ENCODE assay signal across 16 mouse cellular contexts in genomic region chr2:158833221-158833620, GRCm38 (mm10). TPM values are rescaled to one million over a fixed set of nuclear protein-coding genes. Genes with fewer than 3 reads are reported as not detected.
A peak's percentile ranks its signal among the peaks of the same experiment; 100 is the strongest.
DNase-seq lines count a peak whose midpoint lies in the region; ATAC-seq and TF ChIP-seq lines count a peak whose summit lies in the region.
"Had no signal": no experiment of that assay in that cellular context is flagged by ENCODE, and none has a peak within 500 bp of the region (broad histone marks: within the 10 kb centered on the region; RNA-seq: fewer than 3 reads in every experiment).

No protein-coding gene starts in this region.

- H3K27ac ChIP-seq in forebrain, postnatal 0 days (ENCODE audit: low read depth, low read length): 0 out of 2 replicates have a peak overlapping the region, but pooled peaks have one; percentile 23
- no peak overlapping the region for H3K27ac ChIP-seq in forebrain, embryonic 10.5 days
- H3K27ac ChIP-seq in hindbrain, embryonic 13.5 days: peak overlapping the region; percentile 30; the same call in 1 of the 2 replicates
- no peak overlapping the region for H3K27ac ChIP-seq in hindbrain, embryonic 12.5 days
- H3K27ac ChIP-seq in hindbrain, embryonic 14.5 days: peak overlapping the region; percentile 61; the same call in 1 of the 2 replicates
- H3K27ac ChIP-seq in midbrain, postnatal 0 days (ENCODE audit: low read depth, low read length): peak overlapping the region; percentile 59; the same call in 1 of the 2 replicates
- H3K27ac ChIP-seq: forebrain, embryonic 13.5 days; kidney, embryonic 15.5 days; limb, embryonic 13.5 days had no signal

- H3K9me3 ChIP-seq in forebrain, postnatal 0 days (ENCODE audit: low read length): no peaks in the 10 kb centered on the region
- H3K9me3 ChIP-seq in forebrain, embryonic 10.5 days: no peaks in the 10 kb centered on the region
- H3K9me3 ChIP-seq in hindbrain, embryonic 13.5 days: no peaks in the 10 kb centered on the region
- no peaks in the 10 kb centered on the region for H3K9me3 ChIP-seq in hindbrain, embryonic 12.5 days (replicated peaks)
- no peaks in the 10 kb centered on the region for H3K9me3 ChIP-seq in hindbrain, embryonic 14.5 days (ENCODE audit: control insufficient read depth, low read length)
- H3K9me3 ChIP-seq in midbrain, postnatal 0 days (ENCODE audit: low read length): no peaks in the 10 kb centered on the region
- H3K9me3 ChIP-seq: forebrain, embryonic 13.5 days; kidney, embryonic 15.5 days; limb, embryonic 13.5 days had no signal

- TF ChIP-seq CTCF in forebrain, postnatal 0 days (IDR thresholded peaks at IDR 0.05; ENCODE audit: low read depth): no peak
- TF ChIP-seq CTCF in midbrain, postnatal 0 days (IDR thresholded peaks at IDR 0.05): no peak

- H3K36me3 ChIP-seq in forebrain, postnatal 0 days (ENCODE audit: insufficient read depth): peaks cover 68% of the 10 kb centered on the region
- H3K36me3 ChIP-seq in forebrain, embryonic 10.5 days (replicated peaks): peaks cover 98% of the 10 kb centered on the region
- peaks cover 68% of the 10 kb centered on the region for H3K36me3 ChIP-seq in hindbrain, embryonic 13.5 days
- H3K36me3 ChIP-seq in hindbrain, embryonic 12.5 days: peaks cover 61% of the 10 kb centered on the region
- peaks cover 56% of the 10 kb centered on the region for H3K36me3 ChIP-seq in hindbrain, embryonic 14.5 days (replicated peaks; ENCODE audit: control insufficient read depth, insufficient read depth)
- peaks cover 26% of the 10 kb centered on the region for H3K36me3 ChIP-seq in midbrain, postnatal 0 days (ENCODE audit: insufficient read depth, low read length)

- H3K4me2 ChIP-seq in forebrain, postnatal 0 days (ENCODE audit: low read depth): no peak overlapping the region
- H3K4me2 ChIP-seq in hindbrain, embryonic 13.5 days: no peak overlapping the region
- H3K4me2 ChIP-seq in hindbrain, embryonic 12.5 days (replicated peaks): no peak overlapping the region
- H3K4me2 ChIP-seq in hindbrain, embryonic 14.5 days (replicated peaks): no peak overlapping the region
- H3K4me2 ChIP-seq in midbrain, postnatal 0 days (ENCODE audit: low read depth, low read length, poor library complexity, severe bottlenecking): no peak overlapping the region
- H3K4me2 ChIP-seq: forebrain, embryonic 13.5 days; kidney, embryonic 15.5 days; limb, embryonic 13.5 days had no signal

- H3K4me3 ChIP-seq in forebrain, postnatal 0 days (ENCODE audit: low read depth, low read length): no peak overlapping the region
- no peak overlapping the region for H3K4me3 ChIP-seq in forebrain, embryonic 10.5 days
- H3K4me3 ChIP-seq in hindbrain, embryonic 13.5 days: no peak overlapping the region
- H3K4me3 ChIP-seq in hindbrain, embryonic 12.5 days: no peak overlapping the region
- no peak overlapping the region for H3K4me3 ChIP-seq in hindbrain, embryonic 14.5 days (replicated peaks; ENCODE audit: low read length)
- H3K4me3 ChIP-seq in midbrain, postnatal 0 days (ENCODE audit: low read depth, low read length): no peak overlapping the region
- H3K4me3 ChIP-seq: forebrain, embryonic 13.5 days; kidney, embryonic 15.5 days; layer of hippocampus, adult 2 months; limb, embryonic 13.5 days had no signal

- no peaks in the 10 kb centered on the region for H3K27me3 ChIP-seq in forebrain, postnatal 0 days (ENCODE audit: insufficient read depth, low read length)
- H3K27me3 ChIP-seq in forebrain, embryonic 10.5 days (ENCODE audit: poor library complexity, severe bottlenecking): no peaks in the 10 kb centered on the region
- no peaks in the 10 kb centered on the region for H3K27me3 ChIP-seq in hindbrain, embryonic 13.5 days
- no peaks in the 10 kb centered on the region for H3K27me3 ChIP-seq in hindbrain, embryonic 12.5 days
- no peaks in the 10 kb centered on the region for H3K27me3 ChIP-seq in hindbrain, embryonic 14.5 days (ENCODE audit: control insufficient read depth, insufficient read depth, low read length)
- no peaks in the 10 kb centered on the region for H3K27me3 ChIP-seq in midbrain, postnatal 0 days (ENCODE audit: insufficient read depth, low read length)
- H3K27me3 ChIP-seq: CH12.LX; forebrain, embryonic 13.5 days; kidney, embryonic 15.5 days; limb, embryonic 13.5 days had no signal

- ATAC-seq in forebrain, postnatal 0 days: peak; percentile 50
- no peak for ATAC-seq in hindbrain, embryonic 13.5 days (ENCODE audit: low FRiP score)
- ATAC-seq in hindbrain, embryonic 12.5 days (ENCODE audit: low FRiP score): no peak
- no peak for ATAC-seq in hindbrain, embryonic 14.5 days (ENCODE audit: low FRiP score)
- ATAC-seq in midbrain, postnatal 0 days (ENCODE audit: low FRiP score): peak; percentile 70
- ATAC-seq: forebrain, embryonic 13.5 days; inflammation-experienced regulatory T-cells, adult 6 months had no signal

- H3K4me1 ChIP-seq in forebrain, postnatal 0 days (ENCODE audit: insufficient read depth): peaks cover 3% of the 10 kb centered on the region; the same call in 1 of the 2 replicates
- peaks cover 5% of the 10 kb centered on the region; the same call in 1 of the 2 replicates for H3K4me1 ChIP-seq in forebrain, embryonic 10.5 days
- peaks cover 13% of the 10 kb centered on the region for H3K4me1 ChIP-seq in hindbrain, embryonic 13.5 days (replicated peaks)
- H3K4me1 ChIP-seq in hindbrain, embryonic 12.5 days: 0 out of 2 replicates have a peak, but pooled peaks cover 4% of the 10 kb centered on the region
- H3K4me1 ChIP-seq in hindbrain, embryonic 14.5 days (replicated peaks; ENCODE audit: control insufficient read depth, insufficient read depth, low read length): peaks cover 9% of the 10 kb centered on the region
- H3K4me1 ChIP-seq in midbrain, postnatal 0 days (ENCODE audit: insufficient read depth, low read length): peaks cover 6% of the 10 kb centered on the region; the same call in 1 of the 2 replicates
- H3K4me1 ChIP-seq: kidney, embryonic 15.5 days had no signal

- 80% methylated on average over 5 of the region's 5 CpGs for WGBS in forebrain, postnatal 0 days
- WGBS in forebrain, embryonic 10.5 days: 85% methylated on average over 5 of the region's 5 CpGs
- WGBS in hindbrain, embryonic 13.5 days: 61% methylated on average over 5 of the region's 5 CpGs
- 61% methylated on average over 5 of the region's 5 CpGs for WGBS in hindbrain, embryonic 12.5 days
- WGBS in hindbrain, embryonic 14.5 days: 56% methylated on average over 5 of the region's 5 CpGs
- 62% methylated on average over 5 of the region's 5 CpGs for WGBS in midbrain, postnatal 0 days

- no peak overlapping the region for H3K9ac ChIP-seq in forebrain, postnatal 0 days
- H3K9ac ChIP-seq in hindbrain, embryonic 13.5 days: no peak overlapping the region
- H3K9ac ChIP-seq in hindbrain, embryonic 12.5 days: no peak overlapping the region
- H3K9ac ChIP-seq in hindbrain, embryonic 14.5 days: no peak overlapping the region
- H3K9ac ChIP-seq in midbrain, postnatal 0 days (replicated peaks; ENCODE audit: low read length, poor library complexity, severe bottlenecking): no peak overlapping the region
- H3K9ac ChIP-seq: forebrain, embryonic 13.5 days; kidney, embryonic 15.5 days; limb, embryonic 13.5 days had no signal

- no peak for DNase-seq in forebrain, postnatal 0 days
- DNase-seq in forebrain, embryonic 10.5 days (ENCODE audit: extremely low spot score, low spot score): no peak
- no peak for DNase-seq in hindbrain, embryonic 14.5 days (ENCODE audit: low spot score)
- peak; percentile 69 for DNase-seq in midbrain, postnatal 0 days (ENCODE audit: low spot score)
- no peak for DNase-seq in lung, postnatal 4 days
- no peak for DNase-seq in MN1 (ENCODE audit: low spot score)
- DNase-seq: cerebellum, adult 18-20 months; right cerebral cortex, adult 18-20 months had no signal

RNA-seq across cellular contexts. Expression of gene Dhx35, which starts 38.6 kb away (rescaled TPM):
- 26.2 and 29.2 TPM in 2 replicates for total RNA-seq in forebrain, postnatal 0 days (2014; rRNA removed)
- polyA plus RNA-seq in forebrain, postnatal 0 days (2015; fragmentation: Nextera tagmentation; extraction: Ambion mirVana): 9.9 and 11.8 TPM in 2 replicates
- 19.2 and 19.6 TPM in 2 replicates for polyA plus RNA-seq in forebrain, embryonic 10.5 days (2016; fragmentation: Nextera tagmentation; extraction: Ambion mirVana)
- polyA plus RNA-seq in hindbrain, embryonic 13.5 days (2015; fragmentation: Nextera tagmentation; extraction: Ambion mirVana): 13.3 and 15.4 TPM in 2 replicates
- 14.5 and 16.4 TPM in 2 replicates for polyA plus RNA-seq in hindbrain, embryonic 12.5 days (2016; fragmentation: Nextera tagmentation; extraction: Ambion mirVana)
- polyA plus RNA-seq in hindbrain, embryonic 14.5 days (2014; fragmentation: Nextera tagmentation; extraction: Ambion mirVana): 13.2 and 13.5 TPM in 2 replicates
- total RNA-seq in midbrain, postnatal 0 days (2014; rRNA removed): 24.7 and 26.9 TPM in 2 replicates
- polyA plus RNA-seq in midbrain, postnatal 0 days (2015; fragmentation: Nextera tagmentation; extraction: Ambion mirVana): 9.7 and 11.4 TPM in 2 replicates

Comparison
In these comparisons a context has a peak if more than half of its experiments do, and no peak if none do; other contexts are left out.
1. H3K27ac ChIP-seq: peak in forebrain, postnatal 0 days (single experiment), hindbrain, embryonic 13.5 days (single experiment), hindbrain, embryonic 14.5 days (single experiment) and midbrain, postnatal 0 days (single experiment); none in forebrain, embryonic 10.5 days (single experiment) and hindbrain, embryonic 12.5 days (single experiment).
2. ATAC-seq: peak in forebrain, postnatal 0 days (single experiment) and midbrain, postnatal 0 days (single experiment); none in hindbrain, embryonic 13.5 days (single experiment), hindbrain, embryonic 12.5 days (single experiment) and hindbrain, embryonic 14.5 days (single experiment).